Mouse (Mus musculus) bone marrow macrophage, adult 2 months (primary cell): ENCODE data around the gene LTO1.

Source experiments
- CTCF ChIP-seq: IDR thresholded peaks from 2 replicates; pipeline ENCODE4 v1.5.1; 2012; ENCODE audit warnings: low read depth, mild to moderate bottlenecking, low read length, moderate library complexity
- POLR2A ChIP-seq: IDR thresholded peaks from 2 replicates; pipeline ENCODE4 v1.6.1; 2012; ENCODE audit warnings: mild to moderate bottlenecking, low read depth, low read length, borderline replicate concordance

- TF ChIP-seq CTCF (no peak), POLR2A (no peak)
Observed at GRCm38 (mm10) chr7:144907793-144908192, 7.1 kb upstream of the LTO1 start.
